In genomic region chr10:20159308-20159707, GRCm38 (mm10) we compare ENCODE assay signal across 22 mouse cellular contexts.
"Had no signal": no experiment of that assay in that cellular context is flagged by ENCODE, and none has a peak within 500 bp of the region (broad histone marks: within the 10 kb centered on the region; RNA-seq: fewer than 3 reads in every experiment).

No protein-coding gene starts in this region.

- H3K4me1 ChIP-seq: hindbrain, embryonic 13.5 days; hindbrain, embryonic 15.5 days; kidney, embryonic 15.5 days; limb, embryonic 13.5 days; limb, embryonic 15.5 days had no signal

- H3K27ac ChIP-seq: heart, adult 2 months; hindbrain, embryonic 13.5 days; hindbrain, embryonic 15.5 days; hindbrain, postnatal 0 days; kidney, embryonic 15.5 days; kidney, postnatal 0 days; limb, embryonic 13.5 days; limb, embryonic 15.5 days; liver, embryonic 12.5 days; liver, embryonic 14.5 days had no signal

- H3K4me3 ChIP-seq: heart, adult 2 months; hindbrain, embryonic 13.5 days; hindbrain, embryonic 15.5 days; kidney, embryonic 15.5 days; limb, embryonic 13.5 days; limb, embryonic 15.5 days; liver, embryonic 12.5 days had no signal

- H3K9me3 ChIP-seq: hindbrain, embryonic 13.5 days; hindbrain, embryonic 15.5 days; kidney, embryonic 15.5 days; limb, embryonic 13.5 days; limb, embryonic 15.5 days; liver, embryonic 12.5 days had no signal

- ATAC-seq: hindbrain, postnatal 0 days; intestine, embryonic 16.5 days; liver, embryonic 12.5 days had no signal

- H3K9ac ChIP-seq: hindbrain, embryonic 13.5 days; hindbrain, embryonic 15.5 days; kidney, embryonic 15.5 days; limb, embryonic 13.5 days; limb, embryonic 15.5 days; liver, embryonic 12.5 days; liver, embryonic 14.5 days had no signal

- H3K36me3 ChIP-seq: hindbrain, embryonic 13.5 days; hindbrain, embryonic 15.5 days; kidney, embryonic 15.5 days; limb, embryonic 13.5 days; limb, embryonic 15.5 days; liver, embryonic 12.5 days had no signal

- H3K4me2 ChIP-seq: hindbrain, embryonic 13.5 days; hindbrain, embryonic 15.5 days; kidney, embryonic 15.5 days; limb, embryonic 13.5 days; limb, embryonic 15.5 days; liver, embryonic 12.5 days had no signal

- H3K27me3 ChIP-seq: hindbrain, embryonic 13.5 days; hindbrain, embryonic 15.5 days; kidney, embryonic 15.5 days; limb, embryonic 13.5 days; limb, embryonic 15.5 days; liver, embryonic 12.5 days had no signal

- DNase-seq: gastrocnemius, postnatal 14 days; gastrocnemius, postnatal 36 days; heart, adult 2 months; heart, postnatal 10 days; kidney, adult 11 months; kidney, adult 2 months; kidney, adult 9 months; kidney, postnatal 14 days; kidney, postnatal 36 days; layer of hippocampus, adult 9-11 months; layer of hippocampus, postnatal 36 days; left cerebral cortex, postnatal 4 days had no signal
